Mouse (Mus musculus): Measurements from ENCODE around the gene Rgs4. TPM values are rescaled to one million over a fixed set of nuclear protein-coding genes. Genes with fewer than 3 reads are reported as not detected.

The Rgs4 gene
- polyA plus RNA-seq, 1 experiment = 0.26 TPM

DNA sequence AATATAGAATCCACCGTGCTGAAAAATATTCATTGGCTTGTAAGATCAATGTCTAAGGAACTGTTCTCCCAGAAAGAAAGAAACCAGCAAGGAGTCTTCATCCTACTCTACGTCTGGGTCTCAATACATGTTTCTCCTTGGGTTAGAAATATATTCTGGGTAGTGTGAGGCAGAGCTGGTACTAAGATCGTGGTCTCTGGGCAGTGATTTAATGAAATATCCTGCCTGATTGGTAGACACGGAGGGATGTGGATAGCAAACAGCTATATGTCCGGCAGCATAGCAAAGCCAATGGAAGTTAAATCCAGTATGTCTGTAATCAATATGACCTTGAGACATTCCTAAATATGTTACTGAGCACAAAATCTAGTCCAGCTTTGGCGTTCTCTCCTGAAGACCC is 460 bp upstream of the Rgs4 start:
- Histone ChIP-seq H3K27me3 (ENCODE audit: control insufficient read depth, insufficient read depth, insufficient read length) (no peaks in the 10 kb centered on the region), H3K4me2 (ENCODE audit: low read depth) (peak overlapping the region; percentile 62), H3ac (ENCODE audit: control insufficient read depth, insufficient read length) (no peak overlapping the region), H3K4me3 (no peak overlapping the region), H3K36me3 (ENCODE audit: control insufficient read depth, insufficient read depth) (no peaks in the 10 kb centered on the region), H3K79me2 (ENCODE audit: control insufficient read depth, insufficient read depth) (no peaks in the 10 kb centered on the region)
- no peak for TF ChIP-seq USF1 (IDR thresholded peaks at IDR 0.05; ENCODE audit: low read depth)
- no peak for TF ChIP-seq SRF (IDR thresholded peaks at IDR 0.05; ENCODE audit: control insufficient read depth, insufficient read length, low read depth)
- TF ChIP-seq MYOD1 (IDR thresholded peaks at IDR 0.05; ENCODE audit: control insufficient read depth in 1 of 3, insufficient read length in 2 of 3, low read depth in 2 of 3) = no peak
- TF ChIP-seq TCF12 (IDR thresholded peaks at IDR 0.05; ENCODE audit: insufficient read depth, poor library complexity, severe bottlenecking) = no peak
- no peak for TF ChIP-seq POLR2A (IDR thresholded peaks at IDR 0.05; ENCODE audit: insufficient read length, low read depth)
- no peak for TF ChIP-seq E2F4 (IDR thresholded peaks at IDR 0.05; ENCODE audit: insufficient read depth)
- TF ChIP-seq CEBPB (IDR thresholded peaks at IDR 0.05; ENCODE audit: insufficient read depth, poor library complexity, severe bottlenecking) = no peak
- no peak for TF ChIP-seq POLR2AphosphoS2 (IDR thresholded peaks at IDR 0.05; ENCODE audit: insufficient read length, low read depth)
- no peak for TF ChIP-seq MAX (IDR thresholded peaks at IDR 0.05; ENCODE audit: low read depth)
- TF ChIP-seq REST (IDR thresholded peaks at IDR 0.05; ENCODE audit: insufficient read depth, insufficient read length) = no peak
- no peak for TF ChIP-seq TCF3 (IDR thresholded peaks at IDR 0.05; ENCODE audit: insufficient read length, low read depth)
- TF ChIP-seq MYOG (IDR thresholded peaks at IDR 0.05; ENCODE audit: control insufficient read depth in 1 of 3, insufficient read depth in 1 of 3, insufficient read length in 2 of 3, low read depth in 2 of 3) = no peak

DNA sequence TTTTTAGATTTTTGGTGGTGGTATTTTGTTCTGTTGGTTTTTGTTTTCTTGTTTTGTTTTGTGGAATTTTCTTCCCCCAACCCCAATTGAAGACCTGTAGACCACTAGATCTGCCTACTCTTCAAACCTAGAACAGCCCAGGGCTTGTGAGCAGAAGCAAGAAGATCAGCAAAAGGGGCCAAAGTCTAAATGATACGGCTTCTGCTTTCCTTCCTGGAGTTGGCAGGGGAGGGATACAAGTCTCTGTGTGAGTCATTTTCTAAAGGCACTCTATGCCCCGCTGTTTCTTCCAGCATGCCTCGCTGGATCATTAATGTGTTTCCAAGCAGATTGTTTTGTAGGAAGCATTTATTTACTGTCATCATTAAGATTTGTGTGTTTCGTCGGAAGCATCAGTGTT is 6.3 kb downstream of the Rgs4 start:
- H3ac ChIP-seq (ENCODE audit: control insufficient read depth, insufficient read length) = no peak overlapping the region
- H3K27me3 ChIP-seq (ENCODE audit: control insufficient read depth, insufficient read depth, insufficient read length) = no peaks in the 10 kb centered on the region
- no peaks in the 10 kb centered on the region for H3K79me2 ChIP-seq (ENCODE audit: control insufficient read depth, insufficient read depth)
- H3K4me2 ChIP-seq (ENCODE audit: low read depth) = no peak overlapping the region
- no peak for TF ChIP-seq USF1 (IDR thresholded peaks at IDR 0.05; ENCODE audit: low read depth)
- TF ChIP-seq TCF3 (IDR thresholded peaks at IDR 0.05; ENCODE audit: insufficient read length, low read depth) = no peak
- no peak for TF ChIP-seq MYOD1 (IDR thresholded peaks at IDR 0.05; ENCODE audit: control insufficient read depth in 1 of 3, insufficient read length in 2 of 3, low read depth in 2 of 3)
- no peak for TF ChIP-seq POLR2A (IDR thresholded peaks at IDR 0.05; ENCODE audit: insufficient read length, low read depth)
- no peak for TF ChIP-seq MAX (IDR thresholded peaks at IDR 0.05; ENCODE audit: low read depth)
- TF ChIP-seq TCF12 (IDR thresholded peaks at IDR 0.05; ENCODE audit: insufficient read depth, poor library complexity, severe bottlenecking) = no peak
- TF ChIP-seq REST (IDR thresholded peaks at IDR 0.05; ENCODE audit: insufficient read depth, insufficient read length) = no peak
- TF ChIP-seq SRF (IDR thresholded peaks at IDR 0.05; ENCODE audit: control insufficient read depth, insufficient read length, low read depth) = no peak
- no peak for TF ChIP-seq CEBPB (IDR thresholded peaks at IDR 0.05; ENCODE audit: insufficient read depth, poor library complexity, severe bottlenecking)
- TF ChIP-seq POLR2AphosphoS2 (IDR thresholded peaks at IDR 0.05; ENCODE audit: insufficient read length, low read depth) = no peak
- TF ChIP-seq E2F4 (IDR thresholded peaks at IDR 0.05; ENCODE audit: insufficient read depth) = no peak
- no peak for TF ChIP-seq MYOG (IDR thresholded peaks at IDR 0.05; ENCODE audit: control insufficient read depth in 1 of 3, insufficient read depth in 1 of 3, insufficient read length in 2 of 3, low read depth in 2 of 3)
- no peak overlapping the region for H3K4me3 ChIP-seq
- no peaks in the 10 kb centered on the region for H3K36me3 ChIP-seq (ENCODE audit: control insufficient read depth, insufficient read depth)

DNA sequence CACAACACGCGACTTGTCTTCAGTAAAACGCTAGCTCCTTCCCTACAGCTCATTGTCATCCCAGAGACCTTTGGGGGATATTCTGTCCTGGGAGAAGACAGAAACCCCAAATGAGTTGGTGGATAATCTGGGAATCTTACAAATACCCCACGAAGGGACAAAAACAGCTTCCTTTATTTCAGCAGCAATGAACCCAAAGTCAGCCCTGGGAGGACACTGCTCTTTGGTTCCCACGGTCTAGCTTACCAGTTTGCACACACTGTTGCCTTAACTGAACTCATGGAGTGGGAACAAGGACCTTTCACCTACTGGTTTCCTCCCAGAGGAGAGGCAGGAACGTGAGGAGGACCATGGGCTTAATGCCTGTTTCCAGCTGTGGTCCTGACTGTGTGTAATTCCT is 10.2 kb downstream of the Rgs4 start:
- no peak overlapping the region for H3K4me3 ChIP-seq

DNA sequence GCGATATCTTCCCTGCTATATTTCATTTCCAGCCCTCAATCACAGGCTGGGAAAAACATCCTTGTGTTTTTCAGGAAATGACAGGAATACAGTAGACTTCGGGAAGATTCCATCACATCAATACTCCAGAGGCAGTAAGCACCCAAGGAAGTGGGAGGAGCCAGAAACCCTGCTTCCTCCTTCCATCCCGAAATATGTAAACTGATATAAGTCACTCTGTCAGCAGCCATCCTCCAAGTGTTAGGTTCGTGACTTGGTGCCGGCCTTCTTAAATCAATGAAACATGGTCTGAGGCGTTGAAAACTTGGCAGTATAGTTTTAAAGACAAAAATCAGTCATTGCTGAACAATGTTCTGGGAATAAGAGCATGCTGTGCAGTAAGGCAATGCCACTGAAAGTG is 11.3 kb downstream of the Rgs4 start:
- Histone ChIP-seq H3K4me3 (no peak overlapping the region), H3ac (ENCODE audit: control insufficient read depth, insufficient read length) (no peak overlapping the region), H3K27me3 (ENCODE audit: control insufficient read depth, insufficient read depth, insufficient read length) (no peaks in the 10 kb centered on the region), H3K36me3 (ENCODE audit: control insufficient read depth, insufficient read depth) (no peaks in the 10 kb centered on the region), H3K79me2 (ENCODE audit: control insufficient read depth, insufficient read depth) (no peaks in the 10 kb centered on the region), H3K4me2 (ENCODE audit: low read depth) (no peak overlapping the region)
- TF ChIP-seq TCF12 (IDR thresholded peaks at IDR 0.05; ENCODE audit: insufficient read depth, poor library complexity, severe bottlenecking) (no peak), POLR2A (IDR thresholded peaks at IDR 0.05; ENCODE audit: insufficient read length, low read depth) (no peak), MAX (IDR thresholded peaks at IDR 0.05; ENCODE audit: low read depth) (no peak), CEBPB (IDR thresholded peaks at IDR 0.05; ENCODE audit: insufficient read depth, poor library complexity, severe bottlenecking) (no peak), SRF (IDR thresholded peaks at IDR 0.05; ENCODE audit: control insufficient read depth, insufficient read length, low read depth) (no peak), MYOG (IDR thresholded peaks at IDR 0.05; ENCODE audit: control insufficient read depth in 1 of 3, insufficient read depth in 1 of 3, insufficient read length in 2 of 3, low read depth in 2 of 3) (no peak), USF1 (IDR thresholded peaks at IDR 0.05; ENCODE audit: low read depth) (no peak), E2F4 (IDR thresholded peaks at IDR 0.05; ENCODE audit: insufficient read depth) (no peak), TCF3 (IDR thresholded peaks at IDR 0.05; ENCODE audit: insufficient read length, low read depth) (no peak), POLR2AphosphoS2 (IDR thresholded peaks at IDR 0.05; ENCODE audit: insufficient read length, low read depth) (no peak), MYOD1 (IDR thresholded peaks at IDR 0.05; ENCODE audit: control insufficient read depth in 1 of 3, insufficient read length in 2 of 3, low read depth in 2 of 3) (no peak), REST (IDR thresholded peaks at IDR 0.05; ENCODE audit: insufficient read depth, insufficient read length) (no peak)

More for the DNA sequence above, 10.2 kb downstream of the Rgs4 start:
- Histone ChIP-seq H3K36me3 (ENCODE audit: control insufficient read depth, insufficient read depth) (no peaks in the 10 kb centered on the region), H3ac (ENCODE audit: control insufficient read depth, insufficient read length) (no peak overlapping the region), H3K79me2 (ENCODE audit: control insufficient read depth, insufficient read depth) (no peaks in the 10 kb centered on the region), H3K27me3 (ENCODE audit: control insufficient read depth, insufficient read depth, insufficient read length) (no peaks in the 10 kb centered on the region), H3K4me2 (ENCODE audit: low read depth) (no peak overlapping the region)
- no peak for TF ChIP-seq TCF12 (IDR thresholded peaks at IDR 0.05; ENCODE audit: insufficient read depth, poor library complexity, severe bottlenecking)
- TF ChIP-seq REST (IDR thresholded peaks at IDR 0.05; ENCODE audit: insufficient read depth, insufficient read length) = no peak
- no peak for TF ChIP-seq TCF3 (IDR thresholded peaks at IDR 0.05; ENCODE audit: insufficient read length, low read depth)
- no peak for TF ChIP-seq POLR2A (IDR thresholded peaks at IDR 0.05; ENCODE audit: insufficient read length, low read depth)
- no peak for TF ChIP-seq MYOG (IDR thresholded peaks at IDR 0.05; ENCODE audit: control insufficient read depth in 1 of 3, insufficient read depth in 1 of 3, insufficient read length in 2 of 3, low read depth in 2 of 3)
- no peak for TF ChIP-seq USF1 (IDR thresholded peaks at IDR 0.05; ENCODE audit: low read depth)
- TF ChIP-seq MAX (IDR thresholded peaks at IDR 0.05; ENCODE audit: low read depth) = no peak
- TF ChIP-seq MYOD1 (IDR thresholded peaks at IDR 0.05; ENCODE audit: control insufficient read depth in 1 of 3, insufficient read length in 2 of 3, low read depth in 2 of 3) = no peak
- TF ChIP-seq SRF (IDR thresholded peaks at IDR 0.05; ENCODE audit: control insufficient read depth, insufficient read length, low read depth) = no peak
- TF ChIP-seq POLR2AphosphoS2 (IDR thresholded peaks at IDR 0.05; ENCODE audit: insufficient read length, low read depth) = no peak
- TF ChIP-seq E2F4 (IDR thresholded peaks at IDR 0.05; ENCODE audit: insufficient read depth) = no peak
- TF ChIP-seq CEBPB (IDR thresholded peaks at IDR 0.05; ENCODE audit: insufficient read depth, poor library complexity, severe bottlenecking) = no peak

Measured in myocyte (in vitro differentiated cells).